Mouse (Mus musculus): ENCODE measurements around the gene Slc13a5. TPM values are rescaled to one million over a fixed set of nuclear protein-coding genes. Genes with fewer than 3 reads are reported as not detected.
A peak's percentile ranks its signal among the peaks of the same experiment; 100 is the strongest.

Gene Slc13a5
- total RNA-seq (2015): 0.12 TPM in 1 of 2 replicates, not detected in the other
- total RNA-seq (2017): 0.24 and 0.25 TPM in 2 replicates

DNA sequence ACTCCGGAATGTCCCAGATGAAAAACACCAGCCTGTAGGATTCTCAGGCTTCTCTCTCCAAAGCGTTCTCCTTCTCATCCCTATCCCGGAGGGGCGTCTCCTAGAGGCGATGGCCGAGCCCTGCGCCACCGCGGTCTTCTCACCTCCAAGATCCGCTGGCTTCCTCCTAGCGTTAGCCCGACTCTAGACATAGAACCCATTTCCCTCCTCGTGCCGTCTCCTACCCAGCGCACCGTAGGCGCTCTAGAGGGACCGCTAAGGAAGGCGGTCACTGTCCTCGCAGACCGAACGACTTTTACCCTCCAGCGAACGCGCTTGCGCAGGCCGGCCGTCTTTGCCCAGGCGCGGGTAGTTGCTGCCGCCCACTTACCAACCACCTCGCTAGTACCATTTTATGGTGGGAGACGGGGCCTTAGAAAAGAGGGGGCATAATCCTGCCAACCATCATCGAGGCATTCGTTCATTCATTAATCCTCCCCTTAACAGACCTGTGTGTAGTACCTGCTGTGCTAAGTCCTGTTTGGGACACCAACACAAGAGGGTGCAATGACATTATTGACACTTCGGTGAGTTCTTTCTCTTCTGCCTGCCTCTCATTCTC is at the start of gene Slc13a5:
Gene Slc13a5, minus strand, starts transcription at position 263 of the 601 bp plus-strand sequence.
- peak; percentile 49; the same call in 1 of the 2 replicates for ATAC-seq (replicated peaks; ENCODE audit: poor library complexity)

DNA sequence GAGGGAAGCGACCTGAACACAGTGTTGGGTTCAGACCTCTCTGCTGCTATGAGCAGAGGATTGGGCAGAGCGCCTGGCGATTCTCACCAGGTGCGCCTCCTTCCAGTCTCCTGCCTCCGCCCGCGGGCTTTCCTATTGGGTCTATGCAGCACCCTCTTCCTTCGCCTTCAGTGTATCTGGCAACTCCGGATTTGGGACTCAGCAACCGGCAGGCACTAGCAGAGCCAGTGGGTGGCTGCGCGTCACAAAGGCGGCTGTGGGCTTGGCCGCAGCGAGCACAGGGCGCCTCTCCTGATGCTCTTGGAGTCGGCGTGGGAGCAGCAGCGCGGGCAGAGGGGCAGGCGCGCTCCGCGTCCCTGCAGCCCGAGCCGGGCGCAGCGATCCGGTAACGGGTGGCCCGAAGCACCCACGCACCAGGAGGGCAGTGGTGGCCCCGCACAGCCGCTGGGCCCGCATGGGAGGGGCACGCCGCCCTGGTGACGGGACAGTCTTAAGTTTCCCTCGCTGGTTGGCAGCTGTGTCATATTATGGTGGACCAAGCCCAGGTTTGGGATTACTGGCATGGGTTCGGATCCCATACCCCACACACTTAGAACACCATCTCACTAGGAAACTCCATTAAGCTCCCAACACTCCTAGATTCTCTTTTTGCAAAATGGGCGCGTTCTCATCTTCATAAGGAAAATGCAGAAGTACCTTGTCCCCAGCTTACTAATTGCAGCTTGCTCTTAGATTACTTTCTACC is 47.3 kb upstream of the Slc13a5 start, which contains the start of gene Fbxo39:
Gene Fbxo39, plus strand, starts transcription at position 294 of the 745 bp plus-strand sequence.
- 0 out of 2 replicates have a peak, but pooled peaks have one; percentile 9 for ATAC-seq (replicated peaks; ENCODE audit: poor library complexity)

DNA sequence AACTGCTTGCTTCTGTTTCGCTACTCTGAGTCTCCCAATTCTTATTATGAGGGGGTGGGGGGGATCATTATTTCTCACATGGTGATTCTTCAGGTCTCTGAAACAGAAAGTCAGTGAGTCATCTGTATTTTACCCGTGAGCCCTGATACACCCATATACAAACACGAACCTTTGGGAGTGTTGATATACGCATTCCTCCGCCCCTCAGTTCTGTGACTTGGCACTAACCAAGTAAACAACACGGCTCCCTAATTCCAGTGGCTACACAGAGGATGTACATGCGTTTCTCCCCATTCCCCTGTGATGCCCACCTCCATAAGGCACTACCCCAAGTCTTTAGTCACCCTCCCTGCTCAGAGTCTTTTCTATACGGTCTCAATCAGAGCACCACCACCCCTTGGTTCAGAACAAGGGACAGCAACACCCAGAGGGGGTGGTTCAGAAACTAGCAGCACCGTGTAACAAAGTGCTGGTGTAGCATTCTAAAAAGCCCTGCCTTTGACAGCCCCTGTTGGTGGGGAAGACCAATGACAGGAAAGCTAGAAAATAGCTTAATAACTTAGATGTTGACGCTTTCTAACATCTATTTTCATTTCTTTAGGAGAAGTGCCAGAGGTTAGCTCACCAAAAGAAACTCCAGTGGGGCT is 44.5 kb upstream of the Slc13a5 start:
- no peak for ATAC-seq (replicated peaks; ENCODE audit: poor library complexity)

DNA sequence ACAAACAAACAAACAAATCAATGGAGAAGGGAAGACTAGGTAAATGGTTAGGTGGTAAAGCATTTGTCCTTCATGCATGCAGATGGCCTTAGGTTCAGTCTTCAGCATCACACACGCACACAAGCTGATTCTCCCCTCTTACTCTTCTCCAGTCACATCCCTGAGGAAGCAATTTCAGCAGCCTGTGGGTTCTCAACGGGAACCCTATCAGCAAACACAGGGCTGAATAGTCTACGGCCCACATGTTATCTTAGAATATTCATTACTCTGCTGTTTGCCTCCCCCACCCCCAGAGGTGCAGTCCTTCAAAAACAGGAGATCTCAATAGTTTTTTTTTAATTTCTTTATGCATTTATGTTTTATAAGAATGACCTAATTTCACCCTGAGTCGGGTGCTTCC is 43.5 kb upstream of the Slc13a5 start:
- ATAC-seq (replicated peaks; ENCODE audit: poor library complexity): peak; percentile 47

DNA sequence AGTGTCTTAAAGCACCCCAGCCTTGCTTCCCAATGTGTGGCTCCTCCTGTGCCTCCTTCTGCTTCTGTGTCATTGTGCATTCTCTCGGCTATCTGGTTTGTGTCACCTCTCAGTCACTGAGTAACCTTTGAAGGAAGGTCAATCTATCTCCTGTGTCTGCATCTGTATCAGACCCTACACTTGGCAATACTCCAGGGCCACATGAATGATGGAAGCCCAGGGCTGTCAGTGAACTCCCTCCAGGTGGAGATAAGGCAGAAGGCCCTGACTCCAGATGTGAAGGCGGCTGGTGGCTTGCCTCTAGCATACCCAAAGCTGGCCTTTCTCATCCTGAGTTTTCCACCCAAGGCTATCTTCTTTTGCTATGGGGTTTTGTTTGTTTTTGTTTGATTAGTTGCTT is 42.0 kb upstream of the Slc13a5 start:
- ATAC-seq (replicated peaks; ENCODE audit: poor library complexity): peak; percentile 87

DNA sequence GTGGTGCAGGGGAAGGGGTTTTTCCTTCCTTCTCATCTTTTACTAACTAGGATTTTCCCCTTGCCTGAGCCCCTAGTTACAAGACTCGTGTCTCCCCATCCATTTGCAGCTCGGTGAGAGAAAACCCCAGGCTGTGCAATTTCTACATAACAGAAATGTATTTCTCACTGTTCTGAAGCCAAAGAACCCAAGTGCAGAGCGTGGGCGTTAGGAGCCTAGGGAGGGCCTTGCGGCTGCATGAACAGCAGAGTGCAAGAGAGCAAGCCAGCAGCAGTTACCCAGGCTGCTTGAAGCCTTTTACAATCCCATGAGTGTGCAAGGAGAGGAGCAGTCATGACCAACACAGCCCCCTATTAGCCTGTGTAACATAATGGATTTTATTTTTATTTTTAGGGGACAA is 40.4 kb upstream of the Slc13a5 start:
- no peak for ATAC-seq (replicated peaks; ENCODE audit: poor library complexity)

DNA sequence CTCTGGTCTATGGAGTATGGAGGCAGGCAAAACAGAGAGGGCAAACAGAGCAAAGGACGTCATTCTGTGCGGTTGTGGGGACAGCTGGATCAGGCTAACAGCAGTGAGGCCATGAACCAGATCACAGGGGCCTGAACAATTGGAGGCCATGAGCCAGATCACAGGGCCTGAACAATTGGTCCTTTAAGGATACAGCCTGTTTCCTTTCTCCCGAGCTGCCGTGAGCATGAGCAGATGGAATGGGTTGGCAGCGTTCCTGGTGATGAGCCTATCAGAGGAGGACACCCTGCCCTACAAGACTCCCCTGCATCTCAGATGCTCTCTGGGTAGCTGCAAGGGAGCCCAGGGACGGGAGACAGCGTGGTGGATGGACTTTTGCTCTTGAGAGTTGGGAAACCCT is 35.2 kb upstream of the Slc13a5 start:
- ATAC-seq (replicated peaks; ENCODE audit: poor library complexity): no peak

DNA sequence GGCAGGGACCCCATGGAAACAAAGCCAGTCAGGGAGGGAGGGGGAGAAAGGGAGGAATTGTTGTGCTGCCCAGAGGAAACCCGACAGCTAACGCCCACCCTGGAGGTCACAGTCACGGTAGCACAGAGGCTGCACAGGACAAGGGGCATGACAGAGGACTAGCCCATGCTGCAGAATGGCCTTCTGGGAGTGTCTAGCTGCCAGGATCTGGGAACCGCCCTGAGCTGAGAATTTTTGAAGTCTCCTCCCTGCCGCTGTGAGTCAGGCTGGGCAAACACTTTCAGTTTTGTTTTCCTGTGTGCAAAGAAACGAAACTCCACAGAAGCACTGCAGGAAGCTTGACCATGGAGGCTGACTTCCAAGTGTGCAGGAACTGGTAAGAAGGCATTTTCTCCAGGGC is 34.3 kb upstream of the Slc13a5 start, which contains the start of gene Xaf1:
Gene Xaf1, plus strand, starts transcription at position 296 of the 400 bp plus-strand sequence.
- peak; percentile 96 for ATAC-seq (replicated peaks; ENCODE audit: poor library complexity)

DNA sequence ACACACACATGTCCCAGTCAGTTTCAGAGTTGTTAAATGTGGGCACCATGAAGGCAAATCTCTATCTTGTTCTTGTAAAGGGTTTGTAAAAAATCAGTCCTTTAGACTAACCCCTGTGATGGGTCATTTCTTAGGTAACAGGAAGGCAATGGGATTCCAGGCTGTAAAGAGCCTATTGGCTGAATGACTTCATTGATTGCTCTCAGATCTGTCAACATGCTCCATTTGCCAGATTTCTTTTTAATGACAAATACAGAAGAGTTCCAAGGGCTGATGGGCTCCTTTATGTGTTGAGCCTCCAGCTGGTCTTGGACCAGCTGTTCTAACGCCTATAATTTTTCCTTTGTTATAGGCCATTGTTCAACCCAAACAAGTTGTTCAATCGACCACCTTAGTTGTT is 26.1 kb upstream of the Slc13a5 start:
- ATAC-seq (replicated peaks; ENCODE audit: poor library complexity): no peak

DNA sequence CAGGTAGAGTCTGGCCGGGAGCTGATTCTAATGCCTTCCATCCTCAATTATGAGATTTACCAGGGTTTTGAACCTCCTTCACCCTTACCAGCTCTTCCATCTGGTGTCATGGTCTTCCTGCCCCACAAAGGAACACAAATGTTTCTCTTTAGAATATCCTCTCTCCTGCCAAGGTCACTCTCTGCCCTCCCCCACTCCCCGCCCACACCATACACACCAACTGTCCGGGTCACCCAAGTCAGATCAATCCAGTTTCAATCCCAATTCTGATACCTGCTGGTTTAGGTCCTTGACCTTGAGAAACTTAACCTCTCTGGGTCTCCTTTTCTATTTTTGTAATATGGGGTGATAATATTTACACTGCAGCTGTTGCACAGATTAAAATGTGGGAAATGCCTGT is 20.5 kb upstream of the Slc13a5 start:
- ATAC-seq (replicated peaks; ENCODE audit: poor library complexity): no peak

DNA sequence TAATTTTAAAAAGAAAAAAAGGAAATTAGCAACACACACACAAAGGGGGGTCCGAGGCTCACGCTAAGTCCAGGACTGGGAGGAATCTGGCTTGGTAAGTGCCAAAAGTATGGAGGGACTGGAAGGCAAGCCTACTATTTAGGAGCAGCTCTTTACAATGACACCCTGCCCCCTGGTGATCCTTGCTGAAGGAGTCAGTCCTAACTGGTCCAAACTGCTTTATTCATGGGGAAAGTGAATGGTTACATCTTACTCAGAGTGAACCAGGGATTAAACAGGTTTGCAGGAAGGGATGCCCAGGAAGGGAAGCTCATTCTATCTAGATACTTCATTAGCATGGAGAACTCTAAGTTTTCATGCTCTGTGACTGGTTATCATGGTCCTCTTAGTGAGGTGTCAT is 20.1 kb upstream of the Slc13a5 start:
- ATAC-seq (replicated peaks; ENCODE audit: poor library complexity): no peak

DNA sequence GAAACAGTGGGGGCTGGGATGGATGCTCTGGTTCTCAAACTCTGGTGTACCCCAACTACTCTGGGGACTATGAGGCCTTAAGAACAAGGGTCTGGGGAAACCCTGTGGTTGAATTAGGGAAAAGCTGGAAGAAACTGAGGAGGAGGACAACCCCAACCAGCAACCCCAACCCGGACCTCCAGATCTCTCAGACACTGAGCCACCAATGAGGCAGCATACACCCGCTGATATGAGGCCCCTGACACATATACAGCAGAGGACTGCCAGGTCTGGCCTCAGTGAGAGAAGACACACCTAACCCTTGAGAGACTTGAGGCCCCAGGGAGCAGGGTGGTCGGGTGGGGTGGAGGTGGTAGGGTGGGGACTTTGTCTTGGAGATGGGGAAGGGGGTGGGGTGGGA is 19.6 kb upstream of the Slc13a5 start:
- ATAC-seq (replicated peaks; ENCODE audit: poor library complexity): no peak

DNA sequence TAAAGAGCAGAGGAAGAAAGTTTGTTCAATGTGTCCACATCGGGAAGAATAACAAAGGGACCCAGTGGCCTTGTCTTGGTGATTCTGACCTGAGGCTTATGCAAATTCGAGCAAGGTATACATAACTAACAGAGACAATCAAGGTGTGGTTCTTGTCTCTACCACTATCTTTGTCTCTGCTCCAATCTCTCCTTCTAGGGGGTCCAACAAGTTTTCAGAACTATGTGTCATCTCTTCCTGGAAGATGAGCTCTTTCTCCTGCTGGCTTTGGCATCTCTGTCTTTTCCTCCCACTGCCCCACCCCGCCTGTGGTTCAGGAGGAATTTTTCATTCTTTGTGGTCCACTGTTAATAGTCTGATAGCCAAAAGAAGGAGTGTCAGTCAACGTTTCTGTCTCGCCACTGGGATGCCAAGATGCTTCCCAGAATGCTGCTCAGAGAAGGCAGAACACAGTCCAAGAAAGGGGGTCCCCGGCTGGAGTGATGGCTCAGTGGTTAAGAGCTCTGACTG is 19.0 kb upstream of the Slc13a5 start:
- ATAC-seq (replicated peaks; ENCODE audit: poor library complexity): no peak

DNA sequence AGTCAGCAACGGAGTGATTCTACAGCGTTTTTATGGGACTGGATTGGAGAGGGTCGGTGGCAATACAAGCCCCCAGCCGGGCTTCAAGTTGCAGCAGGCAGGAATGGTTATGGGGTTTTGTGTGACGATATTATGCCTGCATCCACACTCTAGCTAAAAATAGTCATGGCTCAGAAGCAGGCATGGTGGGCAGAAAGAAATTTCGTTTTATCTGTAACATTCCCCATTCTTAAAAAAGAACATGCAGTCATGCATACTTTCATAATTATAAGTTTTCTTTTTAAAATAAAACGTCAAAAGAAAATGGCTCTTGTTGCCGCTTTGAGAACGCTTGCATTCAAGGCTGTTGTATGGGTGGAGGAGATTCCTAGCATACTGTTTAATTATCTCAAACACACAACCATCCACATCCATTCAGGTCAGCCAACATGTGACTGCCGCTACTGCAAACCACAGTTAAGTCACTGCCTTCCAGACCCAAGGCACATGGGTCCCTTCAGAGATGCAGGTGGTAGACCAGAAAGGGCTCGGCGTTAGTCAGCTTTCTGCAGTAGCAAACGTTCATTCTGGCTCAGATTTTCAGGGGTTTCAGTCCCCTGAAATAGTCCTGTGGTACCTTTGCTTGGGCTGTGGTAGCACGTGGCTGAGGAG is 17.6 kb upstream of the Slc13a5 start:
- ATAC-seq (replicated peaks; ENCODE audit: poor library complexity): no peak

DNA sequence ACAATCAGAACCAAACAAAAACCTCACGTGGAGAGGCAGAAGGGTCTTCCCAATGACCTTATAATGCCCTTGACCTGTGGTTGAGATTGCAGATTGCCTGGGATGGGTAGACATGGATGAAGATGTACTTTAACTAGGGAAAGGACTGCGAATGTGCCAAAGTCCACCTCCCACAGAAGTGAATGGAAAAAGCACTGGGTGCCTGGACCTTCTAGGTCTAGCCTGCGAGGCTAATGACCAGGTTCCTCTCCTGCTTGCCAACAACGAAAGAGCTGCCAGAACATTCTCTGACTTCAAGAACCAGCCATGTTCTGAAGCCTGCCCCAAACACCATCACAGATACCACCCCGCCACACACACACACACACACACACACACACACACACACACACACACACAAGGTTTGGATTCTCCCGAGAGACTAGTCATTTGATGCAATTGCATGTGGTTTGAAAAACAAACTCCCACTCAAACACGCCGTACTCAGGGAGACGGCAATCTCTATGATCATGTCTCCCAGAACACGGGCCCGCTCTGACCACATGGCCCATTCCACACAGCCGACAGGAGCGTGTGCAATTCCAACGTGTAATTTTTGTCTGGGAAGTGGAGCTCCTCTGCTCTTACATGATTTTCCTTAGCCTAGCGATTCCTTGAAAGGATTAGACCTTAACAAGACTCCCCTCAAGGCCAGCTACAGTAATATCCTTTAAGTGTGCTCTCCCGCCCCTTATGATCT is 16.6 kb upstream of the Slc13a5 start:
- ATAC-seq (replicated peaks; ENCODE audit: poor library complexity): no peak

DNA sequence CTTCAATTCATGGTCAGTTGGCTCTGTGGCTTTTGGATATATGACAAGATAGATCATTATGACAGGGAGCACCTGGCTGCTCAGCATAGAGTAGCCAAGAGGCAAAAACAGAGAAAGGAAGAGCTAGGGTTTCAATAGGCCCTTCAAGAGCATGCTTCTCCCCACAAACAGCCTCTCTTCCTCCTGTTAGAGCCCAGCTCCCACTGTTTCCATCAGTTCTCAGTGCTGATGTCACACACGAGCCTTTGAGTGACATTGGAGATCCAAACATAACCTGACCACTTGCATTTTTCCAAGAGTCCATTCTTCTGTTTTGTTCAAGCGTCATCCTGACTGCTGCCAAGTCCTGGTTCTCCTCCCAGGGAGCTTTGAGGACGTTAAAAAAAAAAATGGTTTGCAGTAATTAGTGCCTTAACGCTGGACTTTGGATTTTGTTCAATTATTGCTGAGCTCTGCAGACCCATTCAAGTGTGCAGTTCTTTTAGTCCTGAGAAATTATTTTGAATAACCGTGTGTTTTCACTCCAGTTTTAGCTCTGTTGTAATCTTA is 14.9 kb upstream of the Slc13a5 start:
- ATAC-seq (replicated peaks; ENCODE audit: poor library complexity): no peak

DNA sequence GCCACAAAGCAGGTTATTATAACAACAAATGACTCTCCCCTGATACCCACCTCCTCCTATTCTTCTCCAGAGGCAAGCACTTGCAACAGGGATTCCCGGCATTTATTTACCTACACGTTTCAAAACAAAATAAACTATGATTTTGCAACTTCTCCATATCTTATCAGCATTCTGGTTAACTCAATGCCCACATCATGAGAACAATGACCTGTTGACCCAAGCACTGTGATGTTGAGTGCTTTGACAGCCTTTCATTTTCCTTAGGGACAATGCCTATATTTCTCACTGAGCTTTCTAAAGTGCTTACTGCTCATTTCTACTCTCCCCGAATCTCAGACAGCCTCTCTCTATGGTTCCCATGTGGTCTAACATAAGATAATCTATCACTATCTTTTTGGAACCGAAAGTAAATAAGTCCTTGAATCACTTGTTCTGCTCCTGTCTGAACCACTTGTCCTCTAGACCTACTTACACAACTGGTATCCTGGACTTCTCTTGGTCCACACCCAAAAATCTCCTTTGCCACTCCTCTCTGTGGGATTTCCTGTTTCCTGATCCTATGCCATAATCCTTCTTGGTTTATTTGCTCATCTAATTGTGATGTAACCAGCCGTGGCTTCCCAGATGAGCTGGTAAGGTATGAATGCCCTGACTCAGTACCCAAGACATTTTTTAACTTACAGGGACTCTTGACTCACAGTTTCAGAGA is 14.3 kb upstream of the Slc13a5 start:
- no peak for ATAC-seq (replicated peaks; ENCODE audit: poor library complexity)

DNA sequence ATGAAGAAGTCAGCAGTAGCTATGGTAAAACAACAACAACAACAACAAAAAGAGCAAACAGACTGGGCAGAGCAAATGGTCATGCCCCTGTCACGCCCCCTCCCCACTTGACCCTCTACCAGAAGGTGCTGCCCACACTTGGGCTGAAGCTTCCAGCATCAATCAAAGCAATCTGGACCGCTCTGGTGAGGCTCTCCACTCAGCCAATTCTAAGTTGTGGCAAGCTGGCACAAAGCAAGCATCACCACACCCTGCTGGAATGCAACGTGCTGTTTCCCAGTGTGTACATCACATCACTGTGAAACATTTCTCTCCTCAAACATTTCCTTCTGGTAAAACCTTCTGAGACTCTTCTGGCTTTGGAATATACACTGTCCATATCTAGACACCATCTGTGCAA is 6.3 kb upstream of the Slc13a5 start:
- ATAC-seq (replicated peaks; ENCODE audit: poor library complexity): no peak

DNA sequence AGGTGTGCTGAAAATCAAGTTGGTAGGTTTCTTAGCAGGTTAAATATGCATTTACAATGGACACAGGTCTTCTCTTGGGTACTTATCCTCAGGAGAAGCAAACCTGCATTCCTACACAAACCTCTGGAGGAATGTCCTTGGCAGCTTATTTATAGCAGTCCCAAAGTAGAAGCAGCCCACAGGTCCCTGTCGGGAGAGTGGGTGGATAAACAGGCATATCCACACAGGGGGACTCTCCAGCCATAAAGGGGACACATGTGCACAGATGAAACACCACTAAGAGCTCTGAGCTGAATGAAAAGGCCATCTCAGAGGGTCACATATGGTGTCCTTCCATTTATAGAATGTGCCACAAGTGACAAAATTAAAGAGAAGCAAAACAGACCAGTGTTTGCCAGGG is 4.7 kb upstream of the Slc13a5 start:
- ATAC-seq (replicated peaks; ENCODE audit: poor library complexity): no peak

All from megakaryocyte progenitor cell, adult 5-6 weeks (primary cell).